ENCODE assay signal across 8 mouse cellular contexts in the genomic region with DNA sequence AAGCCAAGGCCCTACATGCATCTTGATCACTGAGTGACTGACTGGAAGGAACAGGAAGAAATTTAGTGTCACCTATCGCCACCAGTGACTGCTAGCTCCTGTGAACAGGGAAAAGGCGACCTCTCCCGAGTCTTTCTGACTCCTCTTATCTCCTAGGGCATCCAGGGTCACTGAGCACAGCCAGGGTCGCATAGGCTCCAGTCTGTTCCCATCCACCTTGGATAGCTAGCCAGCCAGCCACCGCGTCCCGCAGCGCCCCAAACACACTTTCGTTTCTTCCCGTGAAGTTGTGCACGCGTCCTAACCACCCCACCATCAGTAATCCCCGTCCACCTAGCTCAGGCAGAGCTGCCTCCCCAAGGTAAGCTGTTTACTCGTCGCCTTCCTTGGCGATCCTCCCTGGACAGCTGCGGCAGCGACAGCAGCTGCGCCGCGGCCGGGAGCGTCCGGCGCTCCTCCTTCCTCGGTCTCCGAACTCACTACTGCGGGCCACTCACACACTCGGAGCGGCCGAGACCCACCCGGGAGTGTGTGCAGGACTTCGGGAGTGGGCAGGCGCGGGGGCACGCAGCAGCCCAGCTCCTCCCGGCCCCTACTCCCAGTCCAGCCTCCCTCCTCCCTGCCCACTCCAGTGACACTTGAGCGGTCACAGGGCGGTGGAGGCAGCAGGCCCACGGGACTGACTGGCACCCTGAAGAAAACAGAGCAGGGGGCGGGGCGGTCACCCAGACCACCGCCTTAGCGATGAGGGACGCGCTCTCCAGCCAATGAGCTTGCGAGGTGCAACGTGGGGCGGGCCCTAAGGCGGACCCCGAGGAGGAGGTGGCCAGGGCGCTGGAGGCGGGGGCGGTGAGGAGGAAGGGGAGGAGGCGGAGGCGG. TPM values are rescaled to one million over a fixed set of nuclear protein-coding genes. Genes with fewer than 3 reads are reported as not detected.
A peak's percentile ranks its signal among the peaks of the same experiment; 100 is the strongest.
DNase-seq lines count a peak whose midpoint lies in the region; ATAC-seq lines count a peak whose summit lies in the region.

No protein-coding gene starts in this region.

- peak overlapping the region; percentile 98 for H3K9ac ChIP-seq in hindbrain, embryonic 16.5 days (ENCODE audit: low read depth, low read length)

- peak; percentile 98 for DNase-seq in T-cell, adult 2 months (ENCODE audit: low spot score)
- DNase-seq in cerebellum, postnatal 36 days = peak; percentile 100
- peak; percentile 100 for DNase-seq in gastrocnemius, adult 18-20 months (ENCODE audit: low spot score)
- DNase-seq in left cerebral cortex, adult 18-20 months (ENCODE audit: low spot score in 2 of 2) = peak; percentile 100
- DNase-seq in right cerebral cortex, adult 18-20 months = peak; percentile 99
- DNase-seq in urinary bladder, postnatal 10 days (ENCODE audit: low spot score) = peak; percentile 100

- under 1% methylated on average over 49 of the region's 56 CpGs for WGBS in hindbrain, embryonic 16.5 days
- WGBS in macrophage (ENCODE audit: missing documents) = 1% methylated on average over 54 of the region's 56 CpGs

- H3K4me2 ChIP-seq in hindbrain, embryonic 16.5 days (ENCODE audit: low read length) = peak overlapping the region; percentile 75

- peak; percentile 97 for ATAC-seq in hindbrain, embryonic 16.5 days

- no peaks in the 10 kb centered on the region for H3K9me3 ChIP-seq in hindbrain, embryonic 16.5 days (ENCODE audit: control insufficient read depth, low read length)

- H3K27me3 ChIP-seq in hindbrain, embryonic 16.5 days (replicated peaks; ENCODE audit: control insufficient read depth, insufficient read depth, low read length) = no peaks in the 10 kb centered on the region

- H3K36me3 ChIP-seq in hindbrain, embryonic 16.5 days (ENCODE audit: control insufficient read depth, insufficient read depth, low read length) = no peaks in the 10 kb centered on the region
- no peaks in the 10 kb centered on the region for H3K36me3 ChIP-seq in macrophage (ENCODE audit: inconsistent target)

- peaks cover 15% of the 10 kb centered on the region for H3K4me1 ChIP-seq in hindbrain, embryonic 16.5 days (ENCODE audit: control insufficient read depth, insufficient read depth, low read depth, low read length)

- peak overlapping the region; percentile 90 for H3K4me3 ChIP-seq in hindbrain, embryonic 16.5 days (ENCODE audit: low read length)
- peak overlapping the region; percentile 81 for H3K4me3 ChIP-seq in macrophage (ENCODE audit: inconsistent target)

- peak overlapping the region; percentile 98 for H3K27ac ChIP-seq in hindbrain, embryonic 16.5 days (ENCODE audit: low read depth, low read length)
- peak overlapping the region; percentile 72 for H3K27ac ChIP-seq in macrophage

- H3K79me2 ChIP-seq in macrophage (ENCODE audit: inconsistent target) = peaks cover 31% of the 10 kb centered on the region

RNA-seq across cellular contexts. Expression of gene Ppp3ca, which starts 0.5 kb away (rescaled TPM):
- total RNA-seq in gastrocnemius, adult 18-20 months (2021) = 100 to 1,000 TPM; 160 to 203 TPM
- 154 TPM in 2 replicates for polyA plus RNA-seq in hindbrain, embryonic 16.5 days (2015; fragmentation: Nextera tagmentation; extraction: Ambion mirVana)
- 100 to 1,000 TPM; 883 to 913 TPM for total RNA-seq in left cerebral cortex, adult 18-20 months (2021)
- 100 to 1,000 TPM in 22 of 26 experiments, 10 to 100 TPM in 4; 33.3 to 254 (median 187) TPM for total RNA-seq in macrophage (2018; cell fraction: chromatin; rRNA removed)
- total RNA-seq in macrophage (2018; cell fraction: cytosol; rRNA removed) = 10 to 100 TPM; 62.7 to 89.5 (median 78.5) TPM
- 100 to 1,000 TPM in 21 of 26 experiments, 10 to 100 TPM in 5; 36.9 to 188 (median 128) TPM for total RNA-seq in macrophage (2018; cell fraction: nucleus; rRNA removed)
- 64.1 to 79.9 TPM (median 70.4 TPM) in 3 replicates for polyA plus RNA-seq in macrophage (2018)

Comparison
In these comparisons a context has a peak if more than half of its experiments do, and no peak if none do; other contexts are left out.
1. Peak in every context shown above with its lines: DNase-seq, ATAC-seq, H3K4me3 ChIP-seq and H3K27ac ChIP-seq.
2. RNA of gene Ppp3ca, which starts 0.5 kb away (total RNA-seq): 883 to 913 TPM in left cerebral cortex, adult 18-20 months; 160 to 203 TPM in gastrocnemius, adult 18-20 months; every median in the first group is over 4 times any median in the second.